Mouse (Mus musculus): Measurements from ENCODE around the gene Sema4d.

The Sema4d gene

GRCm38 (mm10) chr13:51753802-51754444, 39.6 kb downstream of the Sema4d start:
- DNase-seq (ENCODE audit: low read depth, low spot score) = no peak

DNA sequence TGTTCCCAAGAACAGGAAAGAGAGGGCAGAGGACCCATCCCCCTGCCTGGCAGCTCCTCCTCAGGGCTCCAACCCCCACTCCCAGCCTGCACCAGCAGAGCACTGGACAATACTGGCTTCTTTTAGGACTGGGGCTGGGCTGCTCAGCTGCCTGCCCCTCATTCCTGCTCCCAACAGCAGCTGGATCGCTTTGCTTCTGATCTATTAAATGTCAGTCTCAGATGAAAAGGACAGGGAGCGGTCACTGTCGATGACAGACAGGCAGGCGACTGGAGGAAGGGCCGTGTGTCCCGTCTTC, 40.4 kb downstream of the Sema4d start:
- no peak for DNase-seq (ENCODE audit: low read depth, low spot score)

DNA sequence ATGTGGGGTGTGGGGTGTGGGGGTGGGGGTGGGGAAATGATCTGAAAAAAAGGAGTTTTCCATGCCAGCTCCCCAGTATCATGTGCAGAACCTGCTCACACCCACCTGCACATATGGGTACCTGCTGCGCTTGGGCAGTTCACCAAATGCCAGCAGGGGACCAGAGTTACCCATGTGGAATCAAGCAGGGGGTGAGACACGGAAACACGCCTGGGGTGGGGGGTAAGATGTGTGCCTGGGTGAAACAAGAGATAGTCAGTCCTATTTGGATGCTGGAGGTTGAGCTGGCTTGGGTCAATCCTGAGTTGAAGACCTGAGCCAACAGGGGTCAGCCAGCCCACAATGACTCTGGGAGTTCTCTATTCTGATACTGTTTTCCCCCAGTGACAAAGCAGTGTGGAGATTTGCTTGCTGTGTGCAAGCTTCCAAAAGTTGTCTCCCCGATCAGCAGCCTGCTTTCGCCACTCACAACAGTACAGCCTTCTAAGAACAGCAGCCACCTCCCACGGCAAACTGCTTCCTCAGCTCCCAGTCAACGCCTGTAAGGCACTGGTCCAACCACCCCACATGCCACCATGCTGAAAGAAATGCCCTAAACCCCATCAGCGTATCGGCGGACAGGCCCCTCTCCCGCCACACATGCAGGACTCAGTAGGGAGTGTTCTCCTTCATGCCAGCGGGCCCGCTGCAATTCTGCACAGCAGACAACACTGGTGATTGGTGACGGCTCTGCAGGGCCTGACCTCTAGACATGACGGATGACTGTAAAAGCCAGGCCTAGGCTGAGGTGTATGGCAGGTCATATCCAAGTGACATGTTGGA, 41.0 kb downstream of the Sema4d start:
- DNase-seq (ENCODE audit: low read depth, low spot score) = no peak

DNA sequence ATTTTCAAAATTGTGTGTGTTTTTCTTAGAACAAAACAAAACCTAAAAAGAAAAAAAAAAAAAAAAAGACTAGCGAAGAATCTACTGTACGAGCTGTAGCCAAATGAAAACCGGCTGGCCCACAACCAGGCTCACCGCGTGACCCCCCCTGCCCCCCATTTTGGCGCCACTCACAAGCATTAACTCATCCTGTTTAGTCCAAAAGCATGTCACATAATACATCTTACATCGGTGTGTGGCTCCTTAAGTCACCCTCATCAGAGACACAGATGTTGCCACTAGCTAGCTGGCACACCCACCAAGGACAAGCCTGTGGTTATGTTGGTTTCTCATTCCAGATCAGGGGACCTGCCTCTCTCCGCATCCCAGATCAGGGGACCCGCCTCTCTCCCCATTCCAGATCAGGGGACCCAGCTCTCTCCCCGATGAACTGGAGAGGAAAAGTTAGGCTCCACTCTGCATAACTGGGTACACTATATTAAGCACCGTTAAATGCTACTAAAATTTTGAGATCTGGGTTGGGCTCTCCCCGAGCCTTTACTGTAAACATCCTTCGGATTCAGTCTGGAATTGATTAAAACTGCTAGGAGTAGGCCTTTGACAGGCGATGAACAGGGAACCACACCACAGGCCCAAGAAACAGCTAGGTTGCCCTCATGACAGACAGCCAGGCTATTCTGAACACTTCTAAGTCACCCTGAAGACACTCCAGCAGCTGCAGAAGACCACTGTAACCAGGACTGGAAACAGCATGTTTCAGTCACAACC, 43.8 kb downstream of the Sema4d start:
- no peak for DNase-seq (ENCODE audit: low read depth, low spot score)

- no peak for DNase-seq (ENCODE audit: low read depth, low spot score)
These were observed 45.5 kb downstream of the Sema4d start for GRCm38 (mm10) chr13:51748009-51748552.

GRCm38 (mm10) chr13:51747069-51747468, 46.5 kb downstream of the Sema4d start:
- no peak for DNase-seq (ENCODE audit: low read depth, low spot score)

DNA sequence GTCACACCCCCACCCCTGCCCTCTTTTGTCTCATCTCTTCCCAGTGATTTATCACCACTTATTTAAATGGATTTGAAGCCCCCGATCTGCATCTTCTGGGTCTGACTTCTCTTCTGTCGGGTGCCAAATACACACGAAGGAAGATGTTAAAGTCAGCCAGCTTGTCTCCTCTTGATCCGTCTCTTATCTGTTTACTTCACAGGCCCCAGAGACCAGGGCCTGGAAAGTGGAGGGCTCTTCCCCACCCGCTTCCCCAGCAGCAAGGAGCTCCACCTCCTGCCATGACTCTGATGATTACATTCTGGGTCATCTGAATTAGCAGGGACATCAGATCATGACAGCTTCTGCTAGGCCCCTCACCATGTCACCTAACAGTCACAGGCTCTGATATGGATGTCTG, 47.7 kb downstream of the Sema4d start:
- DNase-seq (ENCODE audit: low read depth, low spot score) = no peak

DNA sequence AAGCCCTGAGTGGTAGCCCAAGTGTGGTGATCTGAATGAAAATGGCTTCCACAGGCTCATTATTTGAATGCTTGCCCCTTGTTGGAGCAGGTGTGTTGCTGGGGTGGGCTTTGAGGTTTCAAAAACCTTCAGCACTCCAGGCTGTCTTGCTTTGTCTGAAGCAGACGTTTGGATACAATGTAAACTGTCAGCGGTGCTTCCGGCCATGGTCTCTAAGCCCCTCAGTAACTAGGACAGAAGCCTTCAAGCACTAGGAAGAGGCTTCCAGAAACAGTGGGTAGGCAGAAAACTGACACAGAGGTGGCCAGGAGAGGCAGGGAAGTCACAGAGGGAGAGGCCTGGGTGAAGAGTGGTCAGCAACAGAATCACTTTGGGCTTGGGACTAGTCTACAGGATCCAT, 49.7 kb downstream of the Sema4d start:
- DNase-seq (ENCODE audit: low read depth, low spot score) = no peak

DNA sequence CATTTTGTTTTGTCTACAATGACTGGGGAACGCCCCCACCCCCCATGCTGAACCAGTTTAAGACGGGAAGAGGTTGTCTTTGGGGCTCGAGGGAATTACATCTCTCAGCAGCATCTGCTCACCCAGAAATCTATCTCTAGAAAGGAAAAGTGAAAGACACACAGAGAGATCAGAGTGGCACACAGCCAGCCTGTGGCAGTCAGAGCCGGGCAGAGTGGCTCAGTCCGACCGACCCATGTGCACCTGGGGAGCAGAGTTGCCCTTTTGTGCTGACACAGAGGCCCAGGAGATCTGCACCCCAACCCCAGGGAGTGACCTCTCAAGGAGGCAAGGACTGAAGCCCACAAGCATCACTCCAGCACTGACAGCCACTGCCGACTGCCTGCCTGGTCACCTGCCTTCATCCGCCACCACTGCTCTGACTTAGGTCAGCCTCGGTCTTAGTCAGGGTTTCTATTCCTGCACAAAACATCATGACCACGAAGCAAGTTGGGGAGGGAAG, 50.9 kb downstream of the Sema4d start:
- no peak for DNase-seq (ENCODE audit: low read depth, low spot score)

DNA sequence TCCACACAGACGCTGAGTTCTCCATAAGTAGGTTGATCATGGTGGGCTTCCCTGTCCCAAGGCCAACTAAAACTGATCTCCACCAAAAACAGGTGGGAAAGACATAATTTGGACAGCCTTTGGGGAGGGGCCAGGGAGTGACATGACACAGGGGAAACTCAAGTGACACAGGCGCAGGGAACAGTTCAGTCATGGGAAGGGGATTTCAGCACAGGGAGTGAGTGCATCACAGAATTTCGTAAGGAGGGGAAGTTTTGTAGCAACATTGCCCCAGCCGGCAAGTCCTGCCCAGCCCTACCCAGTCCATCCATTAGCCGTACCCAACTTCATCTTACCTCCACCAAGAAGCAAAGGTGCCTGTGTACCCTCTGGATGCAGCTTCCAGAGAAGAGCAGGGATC, 52.8 kb downstream of the Sema4d start:
- no peak for DNase-seq (ENCODE audit: low read depth, low spot score)

DNA sequence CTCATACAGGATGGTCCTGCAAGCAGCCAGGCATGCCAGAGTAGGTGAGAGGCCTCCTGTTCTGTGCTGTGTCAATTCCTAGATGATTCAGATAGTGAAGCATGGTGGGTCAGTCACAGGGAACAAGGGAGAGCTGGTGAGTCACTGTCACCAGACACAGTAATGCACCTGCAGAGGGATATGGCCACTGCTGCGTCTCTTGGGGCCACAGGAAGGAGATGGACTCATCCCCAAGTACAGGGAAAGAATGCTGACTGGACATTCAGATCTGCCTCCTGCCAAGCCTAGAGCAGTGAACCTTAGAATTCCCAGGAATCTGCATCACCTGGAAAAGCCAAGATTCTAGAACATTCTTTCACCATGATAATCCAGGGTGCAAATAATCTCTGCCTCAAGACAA, 53.8 kb downstream of the Sema4d start:
- DNase-seq (ENCODE audit: low read depth, low spot score) = no peak

GRCm38 (mm10) chr13:51738531-51739117, 54.9 kb downstream of the Sema4d start:
- DNase-seq (ENCODE audit: low read depth, low spot score) = no peak

DNA sequence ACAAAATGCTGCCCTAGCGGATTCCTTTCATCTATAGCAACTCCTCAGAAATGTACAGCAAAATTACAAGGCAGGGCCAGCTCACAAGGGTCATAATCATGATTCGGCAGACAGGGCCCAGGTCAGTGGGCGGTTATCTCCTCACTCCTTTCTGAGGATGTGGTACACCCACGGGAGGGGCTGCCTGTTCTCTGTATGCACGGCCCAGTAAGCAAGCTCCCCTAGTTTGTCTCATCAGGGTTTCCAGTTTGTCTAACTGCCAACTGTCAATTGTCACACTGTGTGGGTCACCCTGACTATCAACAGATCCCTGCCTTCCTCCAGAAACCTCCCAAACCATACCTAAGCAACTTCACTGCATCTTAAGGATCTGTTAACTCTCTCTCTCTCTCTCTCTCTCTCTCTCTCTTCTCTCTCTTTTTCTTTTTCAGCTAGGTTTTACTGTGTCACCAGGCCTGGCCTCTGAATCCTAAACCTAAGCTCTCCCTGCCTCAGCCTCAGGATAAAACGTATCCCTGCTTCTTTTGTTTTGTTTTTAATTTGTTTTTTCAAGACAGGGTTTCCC, 55.5 kb downstream of the Sema4d start:
- no peak for DNase-seq (ENCODE audit: low read depth, low spot score)

- no peak for DNase-seq (ENCODE audit: low read depth, low spot score)
These were observed 56.3 kb downstream of the Sema4d start for GRCm38 (mm10) chr13:51737033-51737948.

DNA sequence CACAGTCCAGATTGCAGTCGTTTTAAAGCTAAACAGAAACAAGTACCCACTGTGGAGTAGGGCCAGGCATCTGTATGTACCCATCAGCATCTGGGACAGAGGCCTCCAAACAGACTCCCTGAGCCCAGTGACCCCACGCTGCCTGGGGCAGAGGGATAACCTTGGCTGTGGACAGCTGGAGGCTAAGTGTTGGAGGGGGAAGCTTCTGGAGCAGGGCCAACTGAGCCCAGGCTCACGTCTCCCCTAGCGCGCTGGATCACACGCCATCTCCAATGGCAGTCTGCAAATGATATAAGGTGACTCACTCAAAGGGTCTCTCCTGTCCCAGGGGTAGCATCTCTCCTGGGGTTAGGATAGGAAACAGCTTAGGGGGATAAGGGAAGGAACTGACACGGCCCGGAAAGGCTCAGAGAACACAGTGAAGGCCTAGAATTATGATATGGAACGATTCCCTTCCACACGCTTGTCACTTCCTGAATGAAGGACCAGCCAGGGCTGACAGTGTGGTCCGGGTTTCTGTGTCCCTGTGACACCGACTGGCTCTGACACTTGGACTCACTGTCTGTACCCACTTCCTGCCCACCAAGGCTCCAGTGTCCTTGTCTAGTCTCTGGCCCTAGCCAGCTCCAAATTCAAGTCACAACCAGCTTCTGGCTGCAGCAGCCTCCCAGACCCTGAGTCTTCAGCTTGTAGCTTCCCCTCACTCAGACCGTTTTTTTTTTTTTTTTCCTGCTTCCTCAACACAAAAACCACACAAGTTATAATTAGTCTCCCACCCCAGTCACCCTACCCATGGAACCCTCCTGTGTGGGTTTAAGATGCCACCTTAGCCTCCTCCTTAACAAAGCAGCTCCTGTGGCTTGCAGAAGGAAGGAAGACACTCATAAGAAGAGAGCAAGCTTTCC, 57.3 kb downstream of the Sema4d start:
- DNase-seq (ENCODE audit: low read depth, low spot score) = no peak

GRCm38 (mm10) chr13:51734556-51734955, 59.0 kb downstream of the Sema4d start:
- no peak for DNase-seq (ENCODE audit: low read depth, low spot score)

GRCm38 (mm10) chr13:51732097-51732664, 61.4 kb downstream of the Sema4d start:
- DNase-seq (ENCODE audit: low read depth, low spot score) = no peak

- no peak for DNase-seq (ENCODE audit: low read depth, low spot score)
These were observed 62.1 kb downstream of the Sema4d start for GRCm38 (mm10) chr13:51731474-51731873.

GRCm38 (mm10) chr13:51729887-51730361, 63.6 kb downstream of the Sema4d start:
- DNase-seq (ENCODE audit: low read depth, low spot score) = no peak

Data from brain, embryonic 18.5 days (tissue).